Mouse (Mus musculus) WW6 (cell line): ENCODE measurements at regions not wholly inside any gene's neighbourhood (a gene's known extent, or its start where the extent isn't known, plus 50 kb on each side); places are given as distances from the start of the nearest gene placed in this dataset.

Experiments
- DNase-seq: peaks from one replicate; pipeline ENCODE4 v3.0.0-alpha.2; 2013; ENCODE audit warnings: low read depth, low spot score

- no peak for DNase-seq
Measured at GRCm38 (mm10) chr1:81745024-81745960, 487.6 kb upstream of the Gm9747 start.

- no peak for DNase-seq
Measured at GRCm38 (mm10) chr1:81746013-81746412, 486.9 kb upstream of the Gm9747 start.

GRCm38 (mm10) chr1:81747025-81747424 is 485.9 kb upstream of the Gm9747 start:
- no peak for DNase-seq

GRCm38 (mm10) chr1:81754067-81754466 is 478.8 kb upstream of the Gm9747 start:
- no peak for DNase-seq

GRCm38 (mm10) chr1:81755281-81755680 is 477.6 kb upstream of the Gm9747 start:
- DNase-seq = no peak

GRCm38 (mm10) chr1:81755694-81756093 is 477.2 kb upstream of the Gm9747 start:
- no peak for DNase-seq

- DNase-seq = no peak
Measured at GRCm38 (mm10) chr1:81759919-81760318, 473.0 kb upstream of the Gm9747 start.

- no peak for DNase-seq
Measured at GRCm38 (mm10) chr1:81771704-81772103, 461.2 kb upstream of the Gm9747 start.

GRCm38 (mm10) chr1:81780583-81780982 is 452.3 kb upstream of the Gm9747 start:
- DNase-seq = no peak

- no peak for DNase-seq
Measured at GRCm38 (mm10) chr1:81784305-81784704, 448.6 kb upstream of the Gm9747 start.

- DNase-seq = no peak
Measured at GRCm38 (mm10) chr1:81794771-81795170, 438.1 kb upstream of the Gm9747 start.

- DNase-seq = no peak
Measured at GRCm38 (mm10) chr1:81795399-81795798, 437.5 kb upstream of the Gm9747 start.

GRCm38 (mm10) chr1:81811591-81811990 is 421.3 kb upstream of the Gm9747 start:
- DNase-seq = no peak

GRCm38 (mm10) chr1:81818884-81819283 is 414.0 kb upstream of the Gm9747 start:
- no peak for DNase-seq

GRCm38 (mm10) chr1:81841966-81842365 is 390.9 kb upstream of the Gm9747 start:
- no peak for DNase-seq

GRCm38 (mm10) chr1:81850462-81851144 is 382.3 kb upstream of the Gm9747 start:
- DNase-seq = no peak

- no peak for DNase-seq
Measured at GRCm38 (mm10) chr1:81859464-81859863, 373.4 kb upstream of the Gm9747 start.

- DNase-seq = no peak
Measured at GRCm38 (mm10) chr1:81864571-81864970, 368.3 kb upstream of the Gm9747 start.

- no peak for DNase-seq
Measured at GRCm38 (mm10) chr1:81886940-81887531, 345.9 kb upstream of the Gm9747 start.

- DNase-seq = no peak
Measured at GRCm38 (mm10) chr1:81897241-81897640, 335.7 kb upstream of the Gm9747 start.

- no peak for DNase-seq
Measured at GRCm38 (mm10) chr1:81900843-81901242, 332.1 kb upstream of the Gm9747 start.

GRCm38 (mm10) chr1:81904056-81904455 is 328.9 kb upstream of the Gm9747 start:
- no peak for DNase-seq
